Mouse (Mus musculus): ENCODE measurements around the gene Grhpr.

DNA sequence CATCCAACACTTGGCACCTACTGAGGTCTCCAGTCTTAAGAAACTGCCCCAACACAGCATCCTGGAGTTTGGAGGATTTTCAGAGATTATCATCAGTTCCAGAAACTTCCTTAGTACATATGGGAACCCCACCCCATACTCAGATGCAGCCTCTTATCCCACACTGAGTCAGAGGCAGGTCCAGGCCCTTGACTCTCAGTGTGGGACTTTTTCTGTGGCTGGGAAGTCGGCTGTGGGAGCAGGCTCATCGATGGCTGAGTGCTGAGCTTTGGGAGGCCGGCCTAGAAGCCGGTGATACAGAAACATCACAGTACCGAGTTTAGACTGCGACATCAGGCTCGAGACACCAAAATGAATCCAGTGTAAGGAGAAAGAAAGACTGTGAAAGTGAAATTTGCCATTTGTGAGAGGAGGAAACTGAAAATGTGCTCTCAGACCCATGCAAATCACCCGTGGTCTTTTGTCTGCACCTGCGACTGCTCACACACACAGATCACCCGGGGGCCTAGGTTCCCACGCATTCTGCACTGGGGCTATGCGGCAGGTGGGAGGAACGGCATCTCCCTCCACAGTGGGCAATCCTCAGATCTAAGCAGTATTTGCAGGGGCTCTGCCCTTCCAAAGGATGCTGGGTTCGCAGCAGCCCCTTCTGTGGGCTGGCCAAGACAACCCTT, 41.5 kb upstream of the Grhpr start:
- TF ChIP-seq TCF12 (IDR thresholded peaks at IDR 0.05; ENCODE audit: low read depth, low read length): no peak
- no peak for TF ChIP-seq RAD21 (IDR thresholded peaks at IDR 0.05; ENCODE audit: low read depth, low read length)

Measured in MEL (cell line).